Mouse (Mus musculus) neural tube, embryonic 12.5 days (tissue): ENCODE measurements around the gene Sp6. TPM values are rescaled to one million over a fixed set of nuclear protein-coding genes. Genes with fewer than 3 reads are reported as not detected.

Experiments used
- ATAC-seq: fragments of 200-750 bp; cut with Nextera tagmentation; 2 replicates; pipeline ENCODE4 v1.8.0; 2017; ENCODE audit warnings: low read depth, mild to moderate bottlenecking, moderate TSS enrichment, moderate library complexity; ENCODE audit not compliant: low FRiP score
- H3K27ac ChIP-seq: fragments of 300-500 bp; sonication (generic); 2 replicates; pipeline ENCODE4 v1.5.1; 2016
- H3K27me3 ChIP-seq: fragments of 300-500 bp; sonication (generic); replicated peaks from 2 replicates; pipeline ENCODE4 v1.6.1; 2016; ENCODE audit warnings: mild to moderate bottlenecking
- H3K36me3 ChIP-seq: fragments of 300-500 bp; sonication (generic); 2 replicates; pipeline ENCODE4 v1.6.1; 2016; ENCODE audit warnings: mild to moderate bottlenecking
- H3K4me1 ChIP-seq: fragments of 300-500 bp; sonication (generic); 2 replicates; pipeline ENCODE4 v1.6.1; 2016
- H3K4me2 ChIP-seq: fragments of 300-500 bp; sonication (generic); replicated peaks from 2 replicates; pipeline ENCODE4 v1.6.1; 2016; ENCODE audit warnings: mild to moderate bottlenecking
- H3K4me3 ChIP-seq: fragments of 300-500 bp; sonication (generic); 2 replicates; pipeline ENCODE4 v1.5.1; 2016
- H3K9ac ChIP-seq: fragments of 300-500 bp; sonication (generic); 2 replicates; pipeline ENCODE4 v1.6.1; 2016; ENCODE audit warnings: mild to moderate bottlenecking
- H3K9me3 ChIP-seq: fragments of 300-500 bp; sonication (generic); 2 replicates; pipeline ENCODE4 v1.6.1; 2016; ENCODE audit warnings: mild to moderate bottlenecking
- WGBS: fragments of 180-500 bp; shearing (Covaris S2); methylation state at CpG from one replicate; pipeline ENCODE4 v1.1.7; 2016; 5-methylcytosine and 5-hydroxymethylcytosine counted together
- microRNA-seq: library from miRNA; unstranded; fragments of <30 nt; microRNA quantifications from one replicate; pipeline ENCODE4, GENCODE M21; 2017
- polyA plus RNA-seq: library from polyadenylated mRNA; unstranded; fragments of >200 nt; fragmentation: Nextera tagmentation; extraction: Ambion mirVana; gene quantifications from 2 replicates; pipeline ENCODE4 v1.2.1, GENCODE M21; 2016

Gene Sp6
- polyA plus RNA-seq, 1 experiment from 2014 or later, result 0.23 TPM

- Histone ChIP-seq H3K36me3 (no peaks in the 10 kb centered on the region), H3K4me2 (no peak overlapping the region), H3K9ac (no peak overlapping the region), H3K27ac (no peak overlapping the region), H3K27me3 (no peaks in the 10 kb centered on the region), H3K9me3 (no peaks in the 10 kb centered on the region), H3K4me3 (no peak overlapping the region), H3K4me1 (no peaks in the 10 kb centered on the region)
- WGBS, result 80% methylated on average over 8 of the region's 8 CpGs
- no peak for ATAC-seq
Measured at GRCm38 (mm10) chr11:97074235-97074634, 61.0 kb downstream of the Sp6 start.

Small RNA genes within 50 kb of the gene (microRNA-seq; reads per million reads assigned to microRNA genes)
- gene Mir8103, result 0.66 reads per million

Other genes starting within 250 kb of the Sp6 start
- 57.0 and 58.4 TPM in 2 replicates for gene Snx11, start 235.8 kb upstream of the Sp6 start, polyA plus RNA-seq
- 125 and 143 TPM in 2 replicates for gene Cbx1, start 224.3 kb upstream of the Sp6 start, polyA plus RNA-seq
- gene Nfe2l1, start 183.4 kb upstream of the Sp6 start, polyA plus RNA-seq, result 75.5 and 79.5 TPM in 2 replicates
- gene Copz2, start 163.5 kb upstream of the Sp6 start, polyA plus RNA-seq, result 41.4 and 46.9 TPM in 2 replicates
- 99.3 and 103 TPM in 2 replicates for gene Cdk5rap3, start 96.9 kb upstream of the Sp6 start, polyA plus RNA-seq
- gene Prr15l, start 85.3 kb upstream of the Sp6 start, polyA plus RNA-seq, result 0.05 and 0.61 TPM in 2 replicates
- gene Pnpo, start 69.4 kb upstream of the Sp6 start, polyA plus RNA-seq, result 18.3 and 18.9 TPM in 2 replicates
- gene Sp2, start 30.4 kb upstream of the Sp6 start, polyA plus RNA-seq, result 19.3 and 20.4 TPM in 2 replicates
- gene Scrn2, start 16.5 kb downstream of the Sp6 start, polyA plus RNA-seq, result 19.8 and 21.9 TPM in 2 replicates
- gene Lrrc46, start 28.0 kb downstream of the Sp6 start, polyA plus RNA-seq, result 2.2 and 2.9 TPM in 2 replicates
- gene Mrpl10, start 28.2 kb downstream of the Sp6 start, polyA plus RNA-seq, result 66.9 and 68.3 TPM in 2 replicates
- gene Osbpl7, start 37.2 kb downstream of the Sp6 start, polyA plus RNA-seq, result 11.1 and 11.4 TPM in 2 replicates
- 0.13 TPM in 1 of 2 replicates, not detected in the other for gene Tbx21, start 101.9 kb downstream of the Sp6 start, polyA plus RNA-seq
- 9.5 and 10.5 TPM in 2 replicates for gene Tbkbp1, start 138.1 kb downstream of the Sp6 start, polyA plus RNA-seq
- 52.8 and 53.1 TPM in 2 replicates for gene Kpnb1, start 174.5 kb downstream of the Sp6 start, polyA plus RNA-seq